Mouse (Mus musculus): ENCODE results near the gene Gm19410. TPM values are rescaled to one million over a fixed set of nuclear protein-coding genes. Genes with fewer than 3 reads are reported as not detected.

Gm19410 gene
- total RNA-seq (2014; rRNA removed) (1.8 and 2.9 TPM in 2 replicates), polyA plus RNA-seq (2015; fragmentation: Nextera tagmentation; extraction: Ambion mirVana) (0.43 and 0.47 TPM in 2 replicates)

DNA sequence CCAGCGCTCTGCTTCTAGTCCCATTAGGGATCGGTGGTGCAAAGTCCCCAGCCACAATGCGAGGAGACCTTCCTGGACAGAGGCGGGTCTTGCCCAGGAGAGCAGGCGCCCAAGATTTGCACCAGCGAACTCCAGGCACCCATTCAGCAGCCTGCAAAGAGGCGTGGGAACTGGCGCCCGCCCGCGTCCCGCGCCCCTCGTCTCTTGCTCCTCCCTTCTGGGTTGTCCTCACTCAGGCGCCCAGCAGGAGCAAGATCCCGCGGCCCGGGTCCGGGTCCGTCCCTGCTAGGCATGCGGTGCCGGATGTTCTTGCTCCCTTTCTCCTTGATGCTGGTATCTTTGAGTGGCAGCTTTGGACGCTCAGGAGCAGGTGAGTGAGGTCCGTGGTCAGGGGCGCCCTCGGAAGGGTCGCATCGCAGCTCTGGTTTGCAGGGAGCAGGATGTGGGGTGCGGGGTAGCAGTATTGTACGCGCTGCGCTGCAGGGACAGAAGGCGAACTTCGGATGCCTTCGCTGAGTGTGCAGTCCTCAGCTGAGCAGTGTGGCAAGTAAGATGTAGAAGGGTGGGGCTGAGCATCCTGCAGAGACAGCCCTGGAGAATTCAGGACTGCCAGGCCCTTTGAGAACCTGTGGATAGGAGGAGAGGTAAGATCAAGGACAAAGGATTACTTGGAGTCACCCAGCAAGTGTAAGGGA is at the start of gene Gm19410:
TSS of gene Gm19410 (plus strand) at position 292 of the 695 bp plus-strand sequence.
- 2% methylated on average over 33 of the region's 35 CpGs for WGBS
- no peak for TF ChIP-seq CTCF (IDR thresholded peaks at IDR 0.05; ENCODE audit: low read depth)
- Histone ChIP-seq H3K36me3 (ENCODE audit: insufficient read depth) (no peaks in the 10 kb centered on the region), H3K4me1 (ENCODE audit: insufficient read depth) (peaks cover 5% of the 10 kb centered on the region; the same call in 1 of the 2 replicates), H3K9ac (peak within 1 kb of the TSS; percentile 48), H3K27me3 (ENCODE audit: insufficient read depth, low read length) (peaks cover 12% of the 10 kb centered on the region; the same call in 1 of the 2 replicates), H3K4me3 (ENCODE audit: low read depth, low read length) (peak within 1 kb of the TSS; percentile 46), H3K9me3 (ENCODE audit: low read length) (no peaks in the 10 kb centered on the region), H3K27ac (ENCODE audit: low read depth, low read length) (no peak within 1 kb of the TSS), H3K4me2 (ENCODE audit: low read depth) (peak within 1 kb of the TSS; percentile 95)
- peak; percentile 78 for ATAC-seq
- DNase-seq, result peak; percentile 21

DNA sequence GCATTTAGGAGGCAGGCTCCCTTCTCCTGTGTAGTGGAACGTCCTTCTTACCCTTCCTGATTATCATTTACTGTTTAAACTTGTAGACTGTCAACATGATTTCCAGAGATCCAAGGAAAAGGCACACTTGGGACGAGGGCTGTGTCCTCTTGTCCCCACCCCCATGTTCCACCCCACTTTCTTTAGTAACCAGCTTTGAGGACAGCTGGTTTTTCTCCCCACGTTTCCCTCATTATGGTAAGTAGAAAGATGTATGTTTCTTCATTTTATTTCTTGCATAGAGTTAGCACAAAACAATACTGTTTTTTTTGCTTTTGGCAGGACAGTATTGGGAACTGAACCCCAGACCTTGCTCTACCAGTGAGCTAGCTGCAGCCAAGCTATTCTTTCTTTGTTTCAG is 34.8 kb upstream of the Gm19410 start:
- Histone ChIP-seq H3K27me3 (ENCODE audit: insufficient read depth, low read length) (no peaks in the 10 kb centered on the region), H3K4me1 (ENCODE audit: insufficient read depth) (no peaks in the 10 kb centered on the region), H3K36me3 (ENCODE audit: insufficient read depth) (no peaks in the 10 kb centered on the region), H3K9me3 (ENCODE audit: low read length) (no peaks in the 10 kb centered on the region), H3K4me2 (ENCODE audit: low read depth) (no peak overlapping the region), H3K27ac (ENCODE audit: low read depth, low read length) (no peak overlapping the region), H3K9ac (no peak overlapping the region), H3K4me3 (ENCODE audit: low read depth, low read length) (no peak overlapping the region)
- WGBS, result 57% methylated on average over 3 of the region's 3 CpGs
- ATAC-seq (no peak; the same call in 1 of the 2 replicates), DNase-seq (no peak)
- no peak for TF ChIP-seq CTCF (IDR thresholded peaks at IDR 0.05; ENCODE audit: low read depth)

DNA sequence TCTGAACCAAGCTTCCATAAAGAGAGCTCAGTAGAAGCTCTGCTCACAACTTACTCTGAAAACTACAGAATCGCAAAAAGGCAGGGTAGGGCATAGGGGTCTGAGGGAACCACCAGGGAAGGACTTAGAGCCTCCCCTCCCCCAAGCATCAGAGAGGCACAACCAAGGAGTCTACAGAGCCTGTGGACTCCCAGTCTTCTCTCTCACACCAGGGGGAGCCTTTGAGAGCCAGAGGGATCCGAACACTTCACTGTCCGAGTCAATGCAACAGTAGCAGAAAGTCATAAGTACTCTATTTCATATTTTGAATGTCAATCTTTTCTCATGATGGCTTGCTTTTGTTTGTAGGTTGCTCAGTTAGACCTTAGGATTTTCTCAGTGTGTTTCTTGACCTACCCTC is 30.2 kb upstream of the Gm19410 start:
- Histone ChIP-seq H3K36me3 (ENCODE audit: insufficient read depth) (no peaks in the 10 kb centered on the region), H3K9me3 (ENCODE audit: low read length) (no peaks in the 10 kb centered on the region), H3K4me1 (ENCODE audit: insufficient read depth) (no peaks in the 10 kb centered on the region), H3K27me3 (ENCODE audit: insufficient read depth, low read length) (no peaks in the 10 kb centered on the region), H3K4me3 (ENCODE audit: low read depth, low read length) (no peak overlapping the region), H3K4me2 (ENCODE audit: low read depth) (no peak overlapping the region), H3K9ac (no peak overlapping the region), H3K27ac (ENCODE audit: low read depth, low read length) (no peak overlapping the region)
- 84% methylated on average over 3 of the region's 3 CpGs for WGBS
- no peak for ATAC-seq
- DNase-seq, result no peak
- no peak for TF ChIP-seq CTCF (IDR thresholded peaks at IDR 0.05; ENCODE audit: low read depth)

DNA sequence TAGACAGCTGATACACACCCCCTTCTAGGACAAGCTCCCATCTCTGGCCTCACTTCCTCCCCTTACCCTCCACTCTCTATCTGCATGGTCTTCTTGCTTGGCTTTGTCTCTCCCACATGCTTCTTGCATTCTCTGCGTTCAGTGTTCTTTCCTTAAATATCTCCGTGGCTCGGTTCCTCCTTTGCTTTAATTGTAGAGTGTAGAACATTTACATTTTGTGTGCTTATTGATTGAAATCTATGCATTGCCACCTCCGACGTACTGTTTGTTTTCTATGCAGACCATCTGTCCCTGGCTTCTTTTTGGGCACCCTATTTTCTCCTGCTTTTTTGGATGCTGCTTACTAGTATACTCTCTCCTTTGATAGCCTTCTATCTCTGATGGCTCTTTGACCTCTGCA is 9.4 kb upstream of the Gm19410 start:
- H3K9ac ChIP-seq, result no peak overlapping the region
- H3K4me1 ChIP-seq (ENCODE audit: insufficient read depth), result no peaks in the 10 kb centered on the region
- no peaks in the 10 kb centered on the region for H3K36me3 ChIP-seq (ENCODE audit: insufficient read depth)
- DNase-seq (peak; percentile 18), ATAC-seq (no peak)
- H3K9me3 ChIP-seq (ENCODE audit: low read length), result no peaks in the 10 kb centered on the region
- no peak overlapping the region for H3K27ac ChIP-seq (ENCODE audit: low read depth, low read length)
- 63% methylated on average over 5 of the region's 5 CpGs for WGBS
- no peak overlapping the region for H3K4me2 ChIP-seq (ENCODE audit: low read depth)
- H3K4me3 ChIP-seq (ENCODE audit: low read depth, low read length), result no peak overlapping the region
- no peak for TF ChIP-seq CTCF (IDR thresholded peaks at IDR 0.05; ENCODE audit: low read depth)
- H3K27me3 ChIP-seq (ENCODE audit: insufficient read depth, low read length), result no peaks in the 10 kb centered on the region

DNA sequence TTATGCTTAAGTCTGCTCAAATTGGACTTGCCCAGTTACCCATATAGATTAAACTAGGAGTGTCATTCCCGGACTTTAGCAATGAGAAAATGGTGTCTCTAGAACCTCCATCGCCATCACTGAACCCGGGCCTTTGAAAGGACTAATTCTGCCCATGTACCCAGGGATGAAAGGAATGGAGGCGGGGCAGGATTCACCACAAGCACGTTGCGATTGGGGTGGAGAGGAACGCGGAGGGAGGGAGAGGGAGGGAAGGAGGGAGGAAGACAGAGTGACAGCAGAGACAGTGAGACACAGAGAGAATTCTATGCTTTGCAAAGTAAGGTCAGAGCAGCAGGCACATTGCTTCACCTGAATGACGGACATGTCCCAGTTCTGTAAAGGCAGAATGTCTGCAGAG is 570 bp upstream of the Gm19410 start:
- WGBS, result 3% methylated on average over 9 of the region's 9 CpGs
- ATAC-seq (no peak), DNase-seq (no peak)
- Histone ChIP-seq H3K9me3 (ENCODE audit: low read length) (no peaks in the 10 kb centered on the region), H3K9ac (0 out of 2 replicates have a peak overlapping the region, but pooled peaks have one; percentile 48), H3K4me2 (ENCODE audit: low read depth) (peak overlapping the region; percentile 95), H3K36me3 (ENCODE audit: insufficient read depth) (no peaks in the 10 kb centered on the region), H3K27me3 (ENCODE audit: insufficient read depth, low read length) (peaks cover 12% of the 10 kb centered on the region; the same call in 1 of the 2 replicates), H3K4me1 (ENCODE audit: insufficient read depth) (peaks cover 5% of the 10 kb centered on the region; the same call in 1 of the 2 replicates), H3K4me3 (ENCODE audit: low read depth, low read length) (peak overlapping the region; percentile 46), H3K27ac (ENCODE audit: low read depth, low read length) (no peak overlapping the region)
- no peak for TF ChIP-seq CTCF (IDR thresholded peaks at IDR 0.05; ENCODE audit: low read depth)

DNA sequence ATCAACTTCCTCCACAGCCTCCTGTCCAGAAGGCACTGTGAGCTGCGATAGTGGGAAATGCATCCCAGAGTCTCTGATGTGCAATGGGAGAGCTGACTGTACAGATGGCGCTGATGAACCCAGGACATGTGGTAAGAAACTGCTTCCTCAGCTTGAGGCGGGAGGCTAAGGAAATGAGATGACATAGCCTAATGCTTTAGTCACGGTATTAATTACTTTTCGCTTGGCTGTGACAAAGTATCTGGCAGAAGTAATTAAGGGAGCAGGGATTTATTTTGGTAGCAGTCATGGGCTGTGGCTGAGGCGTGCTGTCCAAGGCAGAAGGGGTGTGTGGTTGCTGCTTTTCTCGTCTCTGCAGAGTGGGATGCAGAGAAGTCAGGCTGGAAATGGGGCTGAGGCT is 7.9 kb downstream of the Gm19410 start:
- no peaks in the 10 kb centered on the region for H3K4me1 ChIP-seq (ENCODE audit: insufficient read depth)
- no peaks in the 10 kb centered on the region for H3K9me3 ChIP-seq (ENCODE audit: low read length)
- H3K4me2 ChIP-seq (ENCODE audit: low read depth), result no peak overlapping the region
- H3K4me3 ChIP-seq (ENCODE audit: low read depth, low read length), result no peak overlapping the region
- 25% methylated on average over 7 of the region's 7 CpGs for WGBS
- H3K27me3 ChIP-seq (ENCODE audit: insufficient read depth, low read length), result no peaks in the 10 kb centered on the region
- peak; percentile 17; the same call in 1 of the 2 replicates for TF ChIP-seq CTCF (IDR thresholded peaks at IDR 0.05; ENCODE audit: low read depth)
- ATAC-seq (peak; percentile 84), DNase-seq (peak; percentile 25)
- no peak overlapping the region for H3K9ac ChIP-seq
- H3K27ac ChIP-seq (ENCODE audit: low read depth, low read length), result no peak overlapping the region
- H3K36me3 ChIP-seq (ENCODE audit: insufficient read depth), result no peaks in the 10 kb centered on the region

Small RNAs within 50 kb of the gene (microRNA-seq; reads per million reads assigned to microRNA genes)
- 0 reads per million in 2 experiments for gene Gm44474

Data from forebrain, postnatal 0 days (tissue).